Mouse (Mus musculus) neural tube, embryonic 15.5 days (tissue): ENCODE data around the gene Tcp11x2. TPM values are rescaled to one million over a fixed set of nuclear protein-coding genes. Genes with fewer than 3 reads are reported as not detected.

Experiments used
- ATAC-seq: fragments of 200-750 bp; cut with Nextera tagmentation; 2 replicates; pipeline ENCODE4 v1.8.0; 2017; ENCODE audit warnings: mild to moderate bottlenecking, moderate TSS enrichment, moderate library complexity; ENCODE audit not compliant: low FRiP score
- H3K27ac ChIP-seq: fragments of 300-500 bp; sonication (generic); replicated peaks from 2 replicates; pipeline ENCODE4 v1.5.1; 2015; ENCODE audit warnings: mild to moderate bottlenecking, inconsistent platforms
- H3K27me3 ChIP-seq: fragments of 300-500 bp; sonication (generic); replicated peaks from 2 replicates; pipeline ENCODE4 v1.6.1; 2015; ENCODE audit warnings: inconsistent platforms
- H3K36me3 ChIP-seq: fragments of 300-500 bp; sonication (generic); 2 replicates; pipeline ENCODE4 v1.6.1; 2015; ENCODE audit warnings: inconsistent platforms
- H3K4me1 ChIP-seq: fragments of 300-500 bp; sonication (generic); 2 replicates; pipeline ENCODE4 v1.6.1; 2015; ENCODE audit warnings: inconsistent platforms
- H3K4me2 ChIP-seq: fragments of 300-500 bp; sonication (generic); 2 replicates; pipeline ENCODE4 v1.6.1; 2015; ENCODE audit warnings: inconsistent platforms, mild to moderate bottlenecking, moderate library complexity
- H3K4me3 ChIP-seq: fragments of 300-500 bp; sonication (generic); replicated peaks from 2 replicates; pipeline ENCODE4 v1.5.1; 2015; ENCODE audit warnings: mild to moderate bottlenecking, inconsistent platforms
- H3K9ac ChIP-seq: fragments of 300-500 bp; sonication (generic); replicated peaks from 2 replicates; pipeline ENCODE4 v1.6.1; 2015; ENCODE audit warnings: mild to moderate bottlenecking, inconsistent platforms
- H3K9me3 ChIP-seq: fragments of 300-500 bp; sonication (generic); replicated peaks from 2 replicates; pipeline ENCODE4 v1.6.1; 2016; ENCODE audit warnings: inconsistent platforms
- WGBS: fragments of 180-500 bp; shearing (Covaris S2); methylation state at CpG from one replicate; pipeline ENCODE4 v1.1.7; 2015; ENCODE audit warnings: mixed read lengths; 5-methylcytosine and 5-hydroxymethylcytosine counted together
- polyA plus RNA-seq: library from polyadenylated mRNA; unstranded; fragments of >200 nt; fragmentation: Nextera tagmentation; extraction: Ambion mirVana; gene quantifications from 2 replicates; pipeline ENCODE4 v1.2.1, GENCODE M21; 2015

The Tcp11x2 gene
- polyA plus RNA-seq, 1 experiment from 2014 or later = not detected

DNA sequence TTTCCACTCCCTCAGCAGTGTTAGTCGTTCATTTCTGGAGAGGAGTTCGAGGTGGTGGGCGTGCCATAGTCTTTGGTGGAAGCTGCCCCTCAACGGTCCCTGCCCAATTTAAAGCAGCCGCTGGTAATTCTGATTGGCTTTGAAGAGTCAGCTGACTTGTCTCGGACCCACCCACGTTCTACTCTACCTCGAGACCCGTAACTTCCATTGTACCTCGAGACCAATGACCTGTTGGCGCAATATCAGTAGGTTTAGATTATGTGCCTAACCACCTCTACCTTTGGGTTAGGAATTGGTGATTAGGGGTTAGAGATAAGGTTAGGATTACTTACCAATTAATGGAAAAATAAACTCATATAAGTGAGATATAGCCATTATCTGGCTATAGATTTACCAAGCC, 66.0 kb downstream of the Tcp11x2 start, which contains the start of gene Prame:
TSS of gene Prame (minus strand) at position 101 of the 400 bp plus-strand sequence.
- Histone ChIP-seq H3K27me3 (no peaks in the 10 kb centered on the region), H3K4me2 (no peak within 1 kb of the TSS), H3K9ac (no peak within 1 kb of the TSS), H3K27ac (no peak within 1 kb of the TSS), H3K9me3 (no peaks in the 10 kb centered on the region), H3K4me3 (no peak within 1 kb of the TSS), H3K36me3 (no peaks in the 10 kb centered on the region), H3K4me1 (no peaks in the 10 kb centered on the region)
- 87% methylated on average over 11 of the region's 11 CpGs for WGBS
- no peak for ATAC-seq

Other genes starting within 250 kb of the Tcp11x2 start
- gene AV320801, start 199.2 kb downstream of the Tcp11x2 start, polyA plus RNA-seq = not detected in 2 replicates
- gene Nxf7, start 95.0 kb downstream of the Tcp11x2 start, polyA plus RNA-seq = 0.14 TPM in 1 of 2 replicates, not detected in the other
- not detected in 2 replicates for gene Prame, start 66.1 kb downstream of the Tcp11x2 start, polyA plus RNA-seq
- not detected in 2 replicates for gene Tmsb15a, start 31.5 kb upstream of the Tcp11x2 start, polyA plus RNA-seq
- 11.4 and 11.8 TPM in 2 replicates for gene Armcx5, start 48.9 kb upstream of the Tcp11x2 start, polyA plus RNA-seq
- 198 and 222 TPM in 2 replicates for gene Gprasp1, start 48.9 kb upstream of the Tcp11x2 start, polyA plus RNA-seq
- 105 and 116 TPM in 2 replicates for gene Bhlhb9, start 103.8 kb upstream of the Tcp11x2 start, polyA plus RNA-seq
- gene Gprasp2, start 145.2 kb upstream of the Tcp11x2 start, polyA plus RNA-seq = 195 and 230 TPM in 2 replicates